Mouse (Mus musculus) brain, adult 10 weeks (tissue): ENCODE measurements around the gene Slc25a30. TPM values are rescaled to one million over a fixed set of nuclear protein-coding genes. Genes with fewer than 3 reads are reported as not detected.

ENCODE experiments used
- polyA plus RNA-seq: library from polyadenylated mRNA; stranded (reverse); fragments of 350-450 nt; fragmentation: Illumina TruSeq; extraction: RNeasy Lipid Tissue Mini Kit (QIAGEN cat#74804); gene quantifications from one replicate; pipeline ENCODE4 v1.2.3, GENCODE M21; 2015; ENCODE audit warnings: low read depth, low replicate concordance

The Slc25a30 gene
- polyA plus RNA-seq: 9.0 TPM

DNA sequence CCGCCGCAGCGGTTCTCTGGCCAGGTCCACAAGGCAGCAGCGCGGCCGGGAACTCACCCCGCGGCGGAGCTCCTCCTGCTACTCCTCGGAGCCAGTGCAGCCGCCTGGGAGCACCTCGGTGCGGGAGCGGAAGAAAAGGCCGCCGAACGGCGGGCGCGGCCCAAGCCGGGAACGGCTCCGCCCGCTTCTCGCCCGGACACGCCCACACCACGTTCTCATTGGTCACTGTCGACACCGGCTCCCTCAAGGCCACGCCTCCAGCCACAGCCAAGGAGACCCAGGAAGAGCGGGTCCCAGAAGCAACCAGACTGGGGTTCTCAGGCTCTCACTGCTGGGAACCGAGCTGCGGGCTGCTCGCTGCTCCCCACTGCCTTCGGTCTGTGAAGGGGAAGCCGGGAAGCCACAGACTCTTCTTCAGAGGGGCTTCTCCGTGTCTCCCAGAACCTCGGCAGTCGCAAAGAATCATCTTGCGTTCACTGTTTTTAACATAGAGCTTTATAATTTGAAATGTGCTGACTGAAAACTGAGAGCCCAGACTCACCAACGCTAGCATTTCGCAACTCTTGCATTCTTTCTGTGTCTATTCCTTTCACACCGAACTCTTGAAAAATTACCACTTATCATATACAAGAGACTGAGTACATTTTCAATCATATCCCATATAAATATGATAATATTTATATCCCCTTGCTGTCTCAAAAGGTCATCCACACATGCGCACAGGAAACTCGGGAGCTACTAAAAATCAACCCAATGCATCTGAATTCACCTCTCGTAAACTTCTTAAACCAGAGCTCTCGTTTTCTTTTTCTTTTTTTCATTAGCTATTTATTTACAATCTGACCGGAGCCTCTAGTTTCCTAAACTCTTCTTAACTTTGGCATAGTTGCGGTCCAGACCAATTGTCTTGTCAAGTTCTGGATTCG is at the start of gene Slc25a30:
Gene Slc25a30 (minus strand): TSS at position 170 of the 926 bp plus-strand sequence.

DNA sequence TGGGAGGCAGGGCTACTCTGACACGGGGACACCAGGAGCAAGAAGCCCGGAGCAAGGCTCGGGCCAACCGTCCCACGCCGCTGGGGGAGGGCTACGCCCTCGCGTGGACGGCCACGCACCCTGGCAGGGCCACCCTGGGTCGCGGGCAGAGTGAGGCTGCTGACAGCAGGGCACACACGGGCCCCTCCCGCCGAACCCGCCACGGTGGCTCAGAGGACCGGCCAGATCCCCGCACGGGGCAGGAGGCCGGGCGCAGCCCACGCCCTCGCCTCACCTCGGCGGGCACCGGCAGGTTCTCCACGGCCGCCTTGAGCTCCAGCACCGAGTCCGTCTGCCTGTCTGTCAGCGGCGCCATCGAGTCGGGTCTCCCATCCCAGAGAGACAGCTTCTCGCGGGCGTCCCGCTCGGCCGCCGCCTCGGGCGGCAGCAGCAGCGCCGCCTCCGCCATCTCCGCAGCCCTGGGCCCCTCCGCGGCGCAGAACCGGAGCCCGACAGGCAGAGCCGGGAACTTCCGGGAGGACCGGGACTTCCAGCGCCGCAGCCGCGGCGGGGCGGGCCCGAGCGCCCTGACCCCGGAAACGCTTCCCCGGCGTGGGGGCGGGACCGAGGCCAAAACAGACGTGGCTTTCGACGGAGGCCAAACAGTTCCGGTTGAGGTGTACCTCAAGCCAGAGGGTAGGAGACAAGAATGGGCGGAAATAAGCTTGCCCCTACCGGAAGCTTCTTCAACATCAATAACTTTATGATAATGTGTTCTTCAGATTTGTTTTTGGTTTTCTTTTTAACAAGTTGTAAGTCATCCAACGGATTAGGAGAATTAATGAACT is 32.6 kb downstream of the Slc25a30 start, which contains the start of gene Cog3:
Gene Cog3 (minus strand): TSS at position 527 of the 827 bp plus-strand sequence.

Other genes starting within 250 kb of the Slc25a30 start
- not detected for gene Spert, start 193.9 kb downstream of the Slc25a30 start, polyA plus RNA-seq
- gene Erich6b, start 144.8 kb downstream of the Slc25a30 start, polyA plus RNA-seq: not detected
- gene Cog3, start 32.5 kb downstream of the Slc25a30 start, polyA plus RNA-seq: 20.5 TPM
- gene Tpt1, start 58.1 kb upstream of the Slc25a30 start, polyA plus RNA-seq: 1,916 TPM
- gene Kctd4, start 168.0 kb upstream of the Slc25a30 start, polyA plus RNA-seq: 23.2 TPM
- 21.1 TPM for gene Gtf2f2, start 223.8 kb upstream of the Slc25a30 start, polyA plus RNA-seq